Mouse (Mus musculus): ENCODE measurements around the gene Pip5k1c.

The Pip5k1c gene

GRCm38 (mm10) chr10:81292554-81293333 lies at the start of gene Pip5k1c:
TSS of gene Pip5k1c (plus strand) at chr10:81292963.
- peak; percentile 100 for DNase-seq (ENCODE audit: low spot score)

GRCm38 (mm10) chr10:81244146-81244545 lies 48.6 kb upstream of the Pip5k1c start:
- no peak for DNase-seq (ENCODE audit: low spot score)

GRCm38 (mm10) chr10:81244595-81244994 lies 48.2 kb upstream of the Pip5k1c start:
- peak; percentile 76 for DNase-seq (ENCODE audit: low spot score)

GRCm38 (mm10) chr10:81245166-81245565 lies 47.6 kb upstream of the Pip5k1c start:
- DNase-seq (ENCODE audit: low spot score): no peak

- DNase-seq (ENCODE audit: low spot score): peak; percentile 65
Measured at GRCm38 (mm10) chr10:81247804-81248203, 45.0 kb upstream of the Pip5k1c start.

GRCm38 (mm10) chr10:81249442-81249841 lies 43.3 kb upstream of the Pip5k1c start:
- DNase-seq (ENCODE audit: low spot score): no peak

- peak; percentile 59 for DNase-seq (ENCODE audit: low spot score)
Measured at GRCm38 (mm10) chr10:81252424-81253419, 40.0 kb upstream of the Pip5k1c start, which contains the start of gene Matk. TSS of gene Matk (plus strand) at chr10:81252935.

GRCm38 (mm10) chr10:81254886-81255285 lies 37.9 kb upstream of the Pip5k1c start:
- DNase-seq (ENCODE audit: low spot score): no peak

GRCm38 (mm10) chr10:81257158-81258039 lies 35.4 kb upstream of the Pip5k1c start:
- DNase-seq (ENCODE audit: low spot score): peak; percentile 29

GRCm38 (mm10) chr10:81259225-81259884 lies 33.4 kb upstream of the Pip5k1c start:
- no peak for DNase-seq (ENCODE audit: low spot score)

GRCm38 (mm10) chr10:81261025-81261424 lies 31.7 kb upstream of the Pip5k1c start:
- no peak for DNase-seq (ENCODE audit: low spot score)

- no peak for DNase-seq (ENCODE audit: low spot score)
Measured at GRCm38 (mm10) chr10:81265540-81265939, 27.2 kb upstream of the Pip5k1c start.

- peak; percentile 96 for DNase-seq (ENCODE audit: low spot score)
Measured at GRCm38 (mm10) chr10:81266211-81267105, 26.3 kb upstream of the Pip5k1c start, which contains the start of the genes Mrpl54 and Apba3. TSS of gene Mrpl54 (minus strand) at chr10:81266934. TSS of gene Apba3 (plus strand) at chr10:81266960.

- DNase-seq (ENCODE audit: low spot score): peak; percentile 70
Measured at GRCm38 (mm10) chr10:81268056-81268455, 24.7 kb upstream of the Pip5k1c start.

GRCm38 (mm10) chr10:81268643-81269412 lies 23.9 kb upstream of the Pip5k1c start:
- DNase-seq (ENCODE audit: low spot score): no peak

- no peak for DNase-seq (ENCODE audit: low spot score)
Measured at GRCm38 (mm10) chr10:81272356-81272755, 20.4 kb upstream of the Pip5k1c start.

GRCm38 (mm10) chr10:81273842-81274241 lies 18.9 kb upstream of the Pip5k1c start:
- DNase-seq (ENCODE audit: low spot score): no peak

GRCm38 (mm10) chr10:81277676-81278075 lies 15.1 kb upstream of the Pip5k1c start:
- no peak for DNase-seq (ENCODE audit: low spot score)

GRCm38 (mm10) chr10:81279496-81279895 lies 13.3 kb upstream of the Pip5k1c start:
- no peak for DNase-seq (ENCODE audit: low spot score)

All from T-cell, adult 2 months (primary cell).